In genomic region chr13:119837719-119838337, GRCm38 (mm10) we compare ENCODE assay signal across 9 mouse cellular contexts. TPM values are rescaled to one million over a fixed set of nuclear protein-coding genes. Genes with fewer than 3 reads are reported as not detected.
A peak's percentile ranks its signal among the peaks of the same experiment; 100 is the strongest.
DNase-seq lines count a peak whose midpoint lies in the region; ATAC-seq and TF ChIP-seq lines count a peak whose summit lies in the region.
"Not testable (repeated sequence)": the region's sequence is repeated elsewhere in the genome, so short reads cannot be mapped to it uniquely, and the experiment has no call there.
"Had no signal": no experiment of that assay in that cellular context is flagged by ENCODE, and none has a peak within 500 bp of the region (broad histone marks: within the 10 kb centered on the region; RNA-seq: fewer than 3 reads in every experiment).

No protein-coding gene starts in this region.

- H3K27ac ChIP-seq in lung, postnatal 0 days (ENCODE audit: low read length); neural tube, embryonic 12.5 days: not testable (repeated sequence)

- peak; percentile 21 to 26 for DNase-seq in adrenal gland, adult 18-20 months (ENCODE audit: low spot score in 2 of 2)
- DNase-seq in cerebellum, postnatal 14 days: peak; percentile 74 to 79
- peak; percentile 3 for DNase-seq in gastrocnemius, adult 18-20 months (ENCODE audit: low spot score)
- peak; percentile 59 for DNase-seq in induced T-regulatory cell, adult 2 months (ENCODE audit: low read depth)
- peak; percentile 31 to 37 for DNase-seq in layer of hippocampus, postnatal 14 days (ENCODE audit: low spot score in 2 of 2)
- DNase-seq in lung, postnatal 0 days (ENCODE audit: low spot score): not testable (repeated sequence)
- peak; percentile 30 for DNase-seq in thymus, postnatal 14 days

- not testable (repeated sequence) for H3K9me3 ChIP-seq in lung, postnatal 0 days (ENCODE audit: low read length); neural tube, embryonic 12.5 days

- H3K4me1 ChIP-seq in lung, postnatal 0 days (ENCODE audit: insufficient read depth, low read depth, low read length); neural tube, embryonic 12.5 days: not testable (repeated sequence)

- H3K4me3 ChIP-seq in lung, postnatal 0 days (ENCODE audit: low read depth, low read length); neural tube, embryonic 12.5 days: not testable (repeated sequence)

- H3K4me2 ChIP-seq in lung, postnatal 0 days (replicated peaks; ENCODE audit: low read depth, low read length): not testable (repeated sequence)
- peak overlapping the region; percentile 33; the same call in 1 of the 2 replicates for H3K4me2 ChIP-seq in neural tube, embryonic 12.5 days (replicated peaks)

- H3K27me3 ChIP-seq in lung, postnatal 0 days (replicated peaks; ENCODE audit: insufficient read depth, low read length); neural tube, embryonic 12.5 days (replicated peaks): not testable (repeated sequence)

- ATAC-seq in lung, postnatal 0 days: peak; percentile 57; the same call in 1 of the 2 replicates
- ATAC-seq in neural tube, embryonic 12.5 days (ENCODE audit: low FRiP score, low read depth): peak; percentile 30; the same call in 1 of the 2 replicates

- not testable (repeated sequence) for H3K9ac ChIP-seq in lung, postnatal 0 days (replicated peaks; ENCODE audit: low read depth); neural tube, embryonic 12.5 days

- 4% methylated on average over 14 of the region's 23 CpGs for WGBS in lung, postnatal 0 days
- WGBS in neural tube, embryonic 12.5 days: 6% methylated on average over 14 of the region's 23 CpGs

- TF ChIP-seq CTCF in lung, postnatal 0 days (IDR thresholded peaks at IDR 0.05): peak; percentile 46

- not testable (repeated sequence) for H3K36me3 ChIP-seq in lung, postnatal 0 days (ENCODE audit: insufficient read depth, low read length); neural tube, embryonic 12.5 days

- not testable (repeated sequence) for TF ChIP-seq EP300 in lung, postnatal 0 days (IDR thresholded peaks at IDR 0.05)

RNA-seq across cellular contexts. Expression of gene D13Ertd608e, which starts 2.0 kb away (rescaled TPM):
- total RNA-seq in adrenal gland, adult 18-20 months (2021): not detected
- total RNA-seq in gastrocnemius, adult 18-20 months (2021): not detected
- not detected for total RNA-seq in layer of hippocampus, postnatal 14 days (2021)
- not detected in 2 replicates for polyA plus RNA-seq in lung, postnatal 0 days (2015; fragmentation: Nextera tagmentation; extraction: Ambion mirVana)
- polyA plus RNA-seq in neural tube, embryonic 12.5 days (2016; fragmentation: Nextera tagmentation; extraction: Ambion mirVana): not detected in 2 replicates
- total RNA-seq: adrenal gland, postnatal 4 days had no signal

RNA-seq across cellular contexts. Expression of gene AF067063, which starts 7.8 kb away (rescaled TPM):
- not detected for total RNA-seq in adrenal gland, adult 18-20 months (2021)
- total RNA-seq in gastrocnemius, adult 18-20 months (2021): not detected
- total RNA-seq in layer of hippocampus, postnatal 14 days (2021): not detected
- not detected in 2 replicates for polyA plus RNA-seq in lung, postnatal 0 days (2015; fragmentation: Nextera tagmentation; extraction: Ambion mirVana)
- polyA plus RNA-seq in neural tube, embryonic 12.5 days (2016; fragmentation: Nextera tagmentation; extraction: Ambion mirVana): not detected in 2 replicates
- total RNA-seq: adrenal gland, postnatal 4 days had no signal

RNA-seq across cellular contexts. Expression of gene Zfp131, which starts 47.1 kb away (rescaled TPM):
- total RNA-seq in adrenal gland, adult 18-20 months (2021): 10 to 100 TPM; 38.3 to 39.2 TPM
- total RNA-seq in gastrocnemius, adult 18-20 months (2021): 10 to 100 TPM; 19.4 to 20.5 TPM
- total RNA-seq in layer of hippocampus, postnatal 14 days (2021): 10 to 100 TPM; 40.3 to 41.1 TPM
- 25.0 and 25.2 TPM in 2 replicates for polyA plus RNA-seq in lung, postnatal 0 days (2015; fragmentation: Nextera tagmentation; extraction: Ambion mirVana)
- 42.7 and 46.2 TPM in 2 replicates for polyA plus RNA-seq in neural tube, embryonic 12.5 days (2016; fragmentation: Nextera tagmentation; extraction: Ambion mirVana)

RNA-seq across cellular contexts. Expression of gene Tcstv1, which starts 56.8 kb away (rescaled TPM):
- total RNA-seq in adrenal gland, adult 18-20 months (2021): not detected
- not detected for total RNA-seq in gastrocnemius, adult 18-20 months (2021)
- not detected for total RNA-seq in layer of hippocampus, postnatal 14 days (2021)
- polyA plus RNA-seq in lung, postnatal 0 days (2015; fragmentation: Nextera tagmentation; extraction: Ambion mirVana): not detected in 2 replicates
- polyA plus RNA-seq in neural tube, embryonic 12.5 days (2016; fragmentation: Nextera tagmentation; extraction: Ambion mirVana): not detected in 2 replicates
- total RNA-seq: adrenal gland, postnatal 4 days had no signal
